Mouse (Mus musculus) heart, embryonic 10.5 days (tissue): ENCODE data around the gene Ypel2. TPM values are rescaled to one million over a fixed set of nuclear protein-coding genes. Genes with fewer than 3 reads are reported as not detected.

Source experiments
- DNase-seq: peaks from one replicate; pipeline ENCODE4 v3.0.0-alpha.2; 2017; ENCODE audit warnings: low spot score
- H3K27ac ChIP-seq: fragments of 300-500 bp; sonication (generic); 2 replicates; pipeline ENCODE4 v1.5.1; 2016; ENCODE audit warnings: mild to moderate bottlenecking
- H3K27me3 ChIP-seq: fragments of 300-500 bp; sonication (generic); 2 replicates; pipeline ENCODE4 v1.6.1; 2016; ENCODE audit warnings: mild to moderate bottlenecking; ENCODE audit not compliant: poor library complexity, insufficient read depth, severe bottlenecking
- H3K36me3 ChIP-seq: fragments of 300-500 bp; sonication (generic); 2 replicates; pipeline ENCODE4 v1.6.1; 2016; ENCODE audit warnings: mild to moderate bottlenecking, moderate library complexity
- H3K4me1 ChIP-seq: fragments of 300-500 bp; sonication (generic); 2 replicates; pipeline ENCODE4 v1.6.1; 2016; ENCODE audit warnings: mild to moderate bottlenecking
- H3K4me3 ChIP-seq: fragments of 300-500 bp; sonication (generic); 2 replicates; pipeline ENCODE4 v1.5.1; 2016; ENCODE audit warnings: mild to moderate bottlenecking, moderate library complexity
- H3K9me3 ChIP-seq: fragments of 300-500 bp; sonication (generic); 2 replicates; pipeline ENCODE4 v1.6.1; 2016; ENCODE audit warnings: mild to moderate bottlenecking, moderate library complexity
- WGBS: fragments of 180-500 bp; shearing (Covaris S2); methylation state at CpG from one replicate; pipeline ENCODE4 v1.1.7; 2016; 5-methylcytosine and 5-hydroxymethylcytosine counted together
- polyA plus RNA-seq: library from polyadenylated mRNA; unstranded; fragments of >200 nt; fragmentation: Nextera tagmentation; extraction: Ambion mirVana; gene quantifications from 2 replicates; pipeline ENCODE4 v1.2.1, GENCODE M21; 2016

Gene Ypel2
- polyA plus RNA-seq, 1 experiment from 2014 or later, result 13.0 TPM

DNA sequence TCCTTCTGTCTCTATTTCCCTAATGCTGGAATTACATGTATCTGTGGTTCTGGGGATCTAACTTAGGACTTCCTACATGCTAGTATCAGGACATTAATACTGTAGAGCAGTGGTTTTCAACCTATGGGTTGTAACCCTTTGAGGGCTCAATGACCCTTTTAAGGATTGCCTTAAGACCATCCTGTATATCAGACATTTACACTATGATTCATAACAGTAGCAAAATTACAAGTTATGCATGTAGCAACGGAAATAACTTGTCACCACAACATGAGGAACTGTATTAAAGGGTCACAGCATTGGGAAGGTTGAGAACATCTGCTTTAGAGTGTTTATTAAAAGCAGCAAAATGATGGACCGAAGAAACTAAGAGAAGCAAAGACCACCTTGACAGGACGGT, 26.8 kb downstream of the Ypel2 start:
- 87% methylated on average over 3 of the region's 3 CpGs for WGBS
- Histone ChIP-seq H3K36me3 (peaks cover 52% of the 10 kb centered on the region), H3K4me3 (no peak overlapping the region), H3K27me3 (no peaks in the 10 kb centered on the region), H3K4me1 (peaks cover 66% of the 10 kb centered on the region), H3K27ac (no peak overlapping the region), H3K9me3 (no peaks in the 10 kb centered on the region)
- no peak for DNase-seq

- Histone ChIP-seq H3K9me3 (no peaks in the 10 kb centered on the region), H3K36me3 (peaks cover 43% of the 10 kb centered on the region), H3K4me3 (no peak overlapping the region), H3K4me1 (peaks cover 81% of the 10 kb centered on the region), H3K27ac (no peak overlapping the region), H3K27me3 (no peaks in the 10 kb centered on the region)
- DNase-seq, result no peak
- 70% methylated on average over 5 of the region's 5 CpGs for WGBS
These were observed 28.4 kb downstream of the Ypel2 start for GRCm38 (mm10) chr11:86965079-86965478.

DNA sequence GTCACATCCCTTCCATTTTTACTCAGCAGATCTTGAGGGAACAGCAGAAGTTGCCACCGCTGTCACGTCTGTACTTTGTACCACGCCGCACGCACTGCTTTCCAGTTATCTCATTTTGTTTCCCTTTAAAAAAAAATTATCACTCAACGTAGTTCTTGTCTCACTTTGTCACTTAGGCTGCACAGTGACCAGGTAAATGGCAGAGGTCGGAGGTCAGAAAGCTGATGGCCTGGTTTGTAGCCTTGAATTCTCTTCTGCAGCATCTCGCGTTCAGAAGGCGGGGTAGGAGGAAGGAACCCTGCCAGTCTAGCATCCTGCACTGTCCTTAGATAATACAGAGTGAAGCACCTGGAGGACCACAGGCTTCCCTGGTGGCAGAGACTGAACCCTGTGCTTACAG, 29.8 kb downstream of the Ypel2 start:
- no peak for DNase-seq
- WGBS, result 63% methylated on average over 10 of the region's 10 CpGs
- Histone ChIP-seq H3K9me3 (no peaks in the 10 kb centered on the region), H3K4me1 (peaks cover 83% of the 10 kb centered on the region), H3K27ac (peak overlapping the region; percentile 91), H3K4me3 (no peak overlapping the region), H3K36me3 (peaks cover 32% of the 10 kb centered on the region; the same call in 1 of the 2 replicates), H3K27me3 (no peaks in the 10 kb centered on the region)

- Histone ChIP-seq H3K36me3 (peaks cover 26% of the 10 kb centered on the region; the same call in 1 of the 2 replicates), H3K4me3 (no peak overlapping the region), H3K27me3 (no peaks in the 10 kb centered on the region), H3K27ac (peak overlapping the region; percentile 91), H3K9me3 (no peaks in the 10 kb centered on the region), H3K4me1 (peaks cover 84% of the 10 kb centered on the region)
- 10% methylated on average over 1 of the region's 1 CpGs for WGBS
- no peak for DNase-seq
These were observed 30.5 kb downstream of the Ypel2 start for GRCm38 (mm10) chr11:86963027-86963426.

DNA sequence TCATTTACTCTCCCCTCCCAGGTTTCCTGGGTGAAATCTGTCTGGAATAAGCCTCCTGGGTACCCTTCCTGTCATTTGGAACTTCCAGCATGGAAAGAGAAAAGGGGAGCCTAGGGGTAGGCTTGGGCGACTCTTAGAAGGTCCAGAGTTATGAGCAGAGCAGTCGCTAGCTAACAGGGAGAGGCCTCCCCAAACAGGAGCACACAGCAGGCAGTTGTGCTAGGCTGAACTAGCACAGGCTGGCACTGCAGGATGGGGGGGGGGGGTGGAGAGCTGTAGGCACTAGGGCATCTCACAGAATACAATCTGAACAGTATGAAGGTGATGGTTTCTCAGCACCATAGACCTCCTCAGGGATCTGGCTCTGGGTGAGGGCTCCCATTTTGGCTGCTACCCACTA, 31.1 kb downstream of the Ypel2 start:
- Histone ChIP-seq H3K4me1 (peaks cover 89% of the 10 kb centered on the region), H3K27me3 (no peaks in the 10 kb centered on the region), H3K4me3 (peak overlapping the region; percentile 31), H3K9me3 (no peaks in the 10 kb centered on the region), H3K36me3 (peaks cover 21% of the 10 kb centered on the region; the same call in 1 of the 2 replicates), H3K27ac (peak overlapping the region; percentile 91)
- 24% methylated on average over 2 of the region's 2 CpGs for WGBS
- DNase-seq, result no peak

- H3K9me3 ChIP-seq, result no peaks in the 10 kb centered on the region
- H3K27me3 ChIP-seq, result no peaks in the 10 kb centered on the region
- H3K4me1 ChIP-seq, result peaks cover 90% of the 10 kb centered on the region
- H3K4me3 ChIP-seq, result peak overlapping the region; percentile 31
- peak overlapping the region; percentile 91 for H3K27ac ChIP-seq
- peaks cover 15% of the 10 kb centered on the region; the same call in 1 of the 2 replicates for H3K36me3 ChIP-seq
- DNase-seq, result no peak
- 50% methylated on average over 11 of the region's 11 CpGs for WGBS
These were observed 31.8 kb downstream of the Ypel2 start for GRCm38 (mm10) chr11:86961510-86962303.

GRCm38 (mm10) chr11:86960331-86960730, 33.2 kb downstream of the Ypel2 start:
- Histone ChIP-seq H3K4me3 (no peak overlapping the region), H3K27me3 (no peaks in the 10 kb centered on the region), H3K9me3 (no peaks in the 10 kb centered on the region), H3K36me3 (peaks cover 10% of the 10 kb centered on the region; the same call in 1 of the 2 replicates), H3K27ac (peak overlapping the region; percentile 91), H3K4me1 (peaks cover 99% of the 10 kb centered on the region)
- DNase-seq, result no peak
- WGBS, result 64% methylated on average over 2 of the region's 2 CpGs

DNA sequence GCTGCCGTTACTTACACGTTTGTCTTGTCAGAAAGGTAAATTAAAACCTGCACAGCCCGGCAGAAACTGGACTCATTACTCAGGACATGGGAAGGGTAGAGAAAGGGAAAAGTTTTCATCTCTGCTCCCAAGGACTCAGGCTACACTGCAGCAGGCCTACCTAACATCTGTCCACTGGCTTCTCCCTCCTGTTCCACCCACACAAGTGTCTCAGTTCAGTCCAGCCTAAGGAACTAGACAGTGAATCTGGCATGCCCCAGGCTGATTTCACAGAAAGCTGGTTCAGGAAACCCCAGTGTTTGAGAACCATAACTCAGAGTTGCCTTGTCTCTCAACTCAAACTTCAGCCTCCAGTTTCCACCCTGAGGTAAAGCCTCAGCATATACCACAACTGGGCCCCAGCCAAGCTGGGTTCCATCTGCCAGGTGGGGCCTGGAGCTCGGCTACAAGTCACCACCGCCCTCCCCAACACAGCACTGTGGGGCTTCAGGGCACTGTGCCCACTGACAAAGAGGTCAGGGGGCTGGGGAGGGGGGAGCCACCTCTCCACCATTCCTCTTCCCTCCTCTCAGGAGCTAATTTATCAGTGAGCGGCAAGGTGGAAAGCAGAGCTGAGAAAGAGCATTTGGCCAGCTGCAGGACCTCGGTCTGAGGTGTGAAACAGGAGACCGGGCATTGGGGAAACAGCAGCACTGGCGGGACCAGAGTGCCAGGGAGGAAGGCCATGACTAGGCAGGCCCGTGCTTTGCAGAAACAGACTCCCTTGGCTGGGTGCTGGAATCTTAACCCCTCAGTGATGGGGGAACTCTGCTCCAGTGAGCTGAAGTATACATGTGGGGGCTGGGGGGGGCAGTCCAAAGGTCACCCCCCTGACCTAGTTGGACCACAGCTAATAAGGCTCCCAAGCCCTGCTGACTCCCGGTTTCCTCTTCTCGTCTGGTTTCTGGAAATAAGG, 34.5 kb downstream of the Ypel2 start:
- Histone ChIP-seq H3K36me3 (peaks cover 10% of the 10 kb centered on the region; the same call in 1 of the 2 replicates), H3K4me3 (no peak overlapping the region), H3K27me3 (no peaks in the 10 kb centered on the region), H3K27ac (peak overlapping the region; percentile 91), H3K4me1 (peaks cover 90% of the 10 kb centered on the region), H3K9me3 (no peaks in the 10 kb centered on the region)
- no peak for DNase-seq
- 43% methylated on average over 12 of the region's 12 CpGs for WGBS

GRCm38 (mm10) chr11:86958182-86958581, 35.3 kb downstream of the Ypel2 start:
- WGBS, result 23% methylated on average over 6 of the region's 6 CpGs
- peaks cover 4% of the 10 kb centered on the region; the same call in 1 of the 2 replicates for H3K36me3 ChIP-seq

GRCm38 (mm10) chr11:86956363-86956762, 37.1 kb downstream of the Ypel2 start:
- Histone ChIP-seq H3K27me3 (no peaks in the 10 kb centered on the region), H3K4me3 (no peak overlapping the region), H3K4me1 (peaks cover 82% of the 10 kb centered on the region), H3K36me3 (peaks cover 15% of the 10 kb centered on the region), H3K9me3 (no peaks in the 10 kb centered on the region), H3K27ac (peak overlapping the region; percentile 91)
- WGBS, result 27% methylated on average over 2 of the region's 2 CpGs
- no peak for DNase-seq

More at GRCm38 (mm10) chr11:86958182-86958581, 35.3 kb downstream of the Ypel2 start:
- Histone ChIP-seq H3K27me3 (no peaks in the 10 kb centered on the region), H3K4me3 (0 out of 2 replicates have a peak overlapping the region, but pooled peaks have one; percentile 15), H3K9me3 (no peaks in the 10 kb centered on the region), H3K4me1 (peaks cover 82% of the 10 kb centered on the region), H3K27ac (peak overlapping the region; percentile 91)
- DNase-seq, result no peak

DNA sequence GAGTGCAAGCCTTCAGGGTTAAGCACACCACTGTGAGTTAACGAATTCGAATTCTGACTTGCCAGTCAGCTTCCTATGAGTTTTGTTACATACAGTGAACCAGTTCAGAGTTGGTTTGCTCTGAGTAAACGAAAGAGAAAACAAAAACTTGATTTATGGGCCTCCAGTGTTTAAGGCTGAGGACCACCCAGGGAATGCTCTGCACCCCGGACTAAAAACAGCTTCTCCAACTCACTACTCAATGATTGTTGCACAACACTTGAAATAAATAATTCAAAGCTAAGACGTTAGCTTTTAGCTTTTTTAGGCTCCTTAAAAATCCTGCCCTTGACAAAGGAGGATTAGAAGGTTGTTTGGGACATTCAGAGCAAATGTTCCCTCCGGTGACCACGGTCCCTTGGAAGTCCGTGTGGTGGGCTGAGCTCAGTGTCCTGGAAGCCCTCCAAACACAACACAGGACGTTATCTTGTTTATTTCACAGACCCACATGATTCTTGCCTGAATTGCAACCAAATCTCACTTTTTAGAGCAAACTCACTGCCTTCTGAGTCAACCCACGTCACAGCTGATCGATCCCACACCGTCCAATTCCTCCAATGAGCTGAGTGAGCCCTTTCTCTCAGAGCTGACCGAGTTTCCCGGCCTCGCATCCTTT, 38.8 kb downstream of the Ypel2 start:
- Histone ChIP-seq H3K9me3 (no peaks in the 10 kb centered on the region), H3K27ac (peak overlapping the region; percentile 91; the same call in 1 of the 2 replicates), H3K27me3 (no peaks in the 10 kb centered on the region), H3K36me3 (peaks cover 21% of the 10 kb centered on the region), H3K4me3 (no peak overlapping the region), H3K4me1 (peaks cover 80% of the 10 kb centered on the region)
- DNase-seq, result no peak
- WGBS, result 72% methylated on average over 15 of the region's 15 CpGs

GRCm38 (mm10) chr11:86953096-86953495, 40.4 kb downstream of the Ypel2 start:
- no peak for DNase-seq
- peaks cover 63% of the 10 kb centered on the region for H3K4me1 ChIP-seq
- peaks cover 36% of the 10 kb centered on the region for H3K36me3 ChIP-seq
- H3K27ac ChIP-seq, result 0 out of 2 replicates have a peak overlapping the region, but pooled peaks have one; percentile 18
- no peak overlapping the region for H3K4me3 ChIP-seq
- WGBS, result 83% methylated on average over 8 of the region's 8 CpGs
- H3K9me3 ChIP-seq, result no peaks in the 10 kb centered on the region
- no peaks in the 10 kb centered on the region for H3K27me3 ChIP-seq
